ENCODE assay signal across 9 mouse cellular contexts in the genomic region with DNA sequence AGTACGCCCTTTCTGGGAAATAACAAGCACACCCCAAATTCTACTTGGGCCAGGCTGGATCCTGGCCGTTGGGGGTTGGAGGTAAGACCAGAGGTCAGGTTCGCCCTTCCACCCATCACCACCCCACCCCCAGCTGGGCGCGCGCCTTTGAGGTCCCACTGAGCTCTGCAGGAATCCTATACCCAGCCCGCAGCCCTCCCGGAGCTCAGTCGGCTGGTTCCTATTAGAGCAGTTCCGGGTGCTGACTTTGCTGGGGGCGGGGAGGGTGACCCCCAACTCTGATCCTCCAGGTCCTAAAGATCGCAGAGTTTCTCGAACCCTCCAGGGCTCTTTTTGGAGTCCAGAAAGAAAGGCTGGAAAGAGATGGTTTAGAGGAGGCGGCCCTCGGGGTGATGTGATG. TPM values are rescaled to one million over a fixed set of nuclear protein-coding genes. Genes with fewer than 3 reads are reported as not detected.
DNase-seq lines count a peak whose midpoint lies in the region; ATAC-seq and TF ChIP-seq lines count a peak whose summit lies in the region.
"Had no signal": no experiment of that assay in that cellular context is flagged by ENCODE, and none has a peak within 500 bp of the region (broad histone marks: within the 10 kb centered on the region; RNA-seq: fewer than 3 reads in every experiment).

No protein-coding gene starts in this region.

- intact Hi-C loops in heart, adult 2 months (cut with DNase I), result no loop called here

- no peak for DNase-seq in heart, adult 2 months
- peak; percentile 65 for DNase-seq in embryo, embryonic 10.5 days (ENCODE audit: low spot score)
- DNase-seq in hindbrain, postnatal 0 days (ENCODE audit: low spot score), result no peak
- no peak for DNase-seq in right cerebral cortex, adult 2 months (ENCODE audit: low spot score in 2 of 2)
- no peak for DNase-seq in MN1 (ENCODE audit: low spot score)
- DNase-seq: B cell, adult 2 months had no signal

- peak overlapping the region; percentile 91 for H3K4me2 ChIP-seq in heart, embryonic 12.5 days
- peak overlapping the region; percentile 52 for H3K4me2 ChIP-seq in hindbrain, postnatal 0 days (ENCODE audit: low read depth, low read length)
- H3K4me2 ChIP-seq in midbrain, embryonic 13.5 days (replicated peaks), result peak overlapping the region; percentile 56

- no peaks in the 10 kb centered on the region for H3K9me3 ChIP-seq in heart, embryonic 12.5 days (replicated peaks)
- H3K9me3 ChIP-seq in hindbrain, postnatal 0 days (ENCODE audit: low read length), result no peaks in the 10 kb centered on the region
- H3K9me3 ChIP-seq in midbrain, embryonic 13.5 days, result no peaks in the 10 kb centered on the region

- peaks cover 48% of the 10 kb centered on the region for H3K4me1 ChIP-seq in heart, embryonic 12.5 days (replicated peaks)
- H3K4me1 ChIP-seq in heart, adult 2 months (ENCODE audit: control insufficient read depth, insufficient read depth, low read length), result no peaks in the 10 kb centered on the region
- H3K4me1 ChIP-seq in hindbrain, postnatal 0 days (ENCODE audit: insufficient read depth, low read length), result peaks cover 12% of the 10 kb centered on the region; the same call in 1 of the 2 replicates
- peaks cover 28% of the 10 kb centered on the region for H3K4me1 ChIP-seq in midbrain, embryonic 13.5 days (replicated peaks)

- no peaks in the 10 kb centered on the region for H3K79me2 ChIP-seq in heart, adult 2 months (replicated peaks; ENCODE audit: control insufficient read depth, insufficient read depth, low read length)

- WGBS in heart, embryonic 12.5 days, result 3% methylated on average over 15 of the region's 15 CpGs
- WGBS in heart, adult 2 months, result 16% methylated on average over 15 of the region's 15 CpGs
- WGBS in hindbrain, postnatal 0 days, result 7% methylated on average over 15 of the region's 15 CpGs
- whole genome bisulfite sequencing in midbrain, embryonic 13.5 days, result 3% methylated on average over 15 of the region's 15 CpGs

- no peaks in the 10 kb centered on the region for H3K36me3 ChIP-seq in heart, embryonic 12.5 days
- no peaks in the 10 kb centered on the region for H3K36me3 ChIP-seq in heart, adult 2 months (ENCODE audit: control insufficient read depth, insufficient read depth, low read length)
- H3K36me3 ChIP-seq in hindbrain, postnatal 0 days (ENCODE audit: insufficient read depth, low read length), result no peaks in the 10 kb centered on the region
- H3K36me3 ChIP-seq in midbrain, embryonic 13.5 days, result no peaks in the 10 kb centered on the region

- no peak for ATAC-seq in heart, embryonic 12.5 days (ENCODE audit: insufficient number of reproducible peaks, low FRiP score)
- ATAC-seq in hindbrain, postnatal 0 days, result no peak
- no peak for ATAC-seq in midbrain, embryonic 13.5 days
- no peak for ATAC-seq in cerebellum, adult (ENCODE audit: insufficient number of reproducible peaks, low FRiP score, low TSS enrichment)

- TF ChIP-seq EP300 in heart, adult 2 months (IDR thresholded peaks at IDR 0.05; ENCODE audit: insufficient read depth, low read depth, low read length), result no peak

- no peak overlapping the region for H3K27ac ChIP-seq in heart, embryonic 12.5 days (ENCODE audit: poor library complexity, severe bottlenecking)
- H3K27ac ChIP-seq in heart, adult 2 months, result no peak overlapping the region
- H3K27ac ChIP-seq in hindbrain, postnatal 0 days, result peak overlapping the region; percentile 15; the same call in 1 of the 2 replicates
- no peak overlapping the region for H3K27ac ChIP-seq in midbrain, embryonic 13.5 days

- no peak for TF ChIP-seq CTCF in heart, adult 2 months (IDR thresholded peaks at IDR 0.05)
- TF ChIP-seq CTCF in hindbrain, postnatal 0 days (IDR thresholded peaks at IDR 0.05; ENCODE audit: low read depth), result no peak

- no peak for TF ChIP-seq POLR2A in heart, adult 2 months (IDR thresholded peaks at IDR 0.05; ENCODE audit: insufficient read depth, low read depth, low read length)

- peak overlapping the region; percentile 55 for H3K4me3 ChIP-seq in heart, embryonic 12.5 days
- no peak overlapping the region; the same call in 1 of the 2 replicates for H3K4me3 ChIP-seq in heart, adult 2 months
- H3K4me3 ChIP-seq in hindbrain, postnatal 0 days (ENCODE audit: low read length), result peak overlapping the region; percentile 42
- H3K4me3 ChIP-seq in midbrain, embryonic 13.5 days (replicated peaks), result peak overlapping the region; percentile 33

- H3K9ac ChIP-seq in heart, embryonic 12.5 days, result peak overlapping the region; percentile 74
- H3K9ac ChIP-seq in heart, adult 2 months (ENCODE audit: low read depth, low read length), result no peak overlapping the region
- H3K9ac ChIP-seq in hindbrain, postnatal 0 days (replicated peaks; ENCODE audit: low read length), result peak overlapping the region; percentile 43; the same call in 1 of the 2 replicates
- no peak overlapping the region for H3K9ac ChIP-seq in midbrain, embryonic 13.5 days (replicated peaks)

- peaks cover 17% of the 10 kb centered on the region for H3K27me3 ChIP-seq in heart, embryonic 12.5 days (replicated peaks)
- peaks cover 12% of the 10 kb centered on the region for H3K27me3 ChIP-seq in heart, adult 2 months (ENCODE audit: control insufficient read depth, insufficient read depth, low read length)
- H3K27me3 ChIP-seq in hindbrain, postnatal 0 days (ENCODE audit: insufficient read depth, low read length), result peaks cover 20% of the 10 kb centered on the region; the same call in 1 of the 2 replicates
- peaks cover 43% of the 10 kb centered on the region for H3K27me3 ChIP-seq in midbrain, embryonic 13.5 days

RNA-seq across cellular contexts. Expression of a gene that starts 0.5 kb away (rescaled TPM):
- 7.9 and 9.3 TPM in 2 replicates for polyA plus RNA-seq in heart, embryonic 12.5 days (2016; fragmentation: Nextera tagmentation; extraction: Ambion mirVana)
- 1 to 10 TPM in 1 of 2 experiments, under 1 TPM in 1; 0.43 to 1.0 TPM for total RNA-seq in heart, adult 2 months (2021)
- 0.73 and 1.4 TPM in 2 replicates for polyA plus RNA-seq in heart, adult 2 months (2012; rRNA removed)
- total RNA-seq in hindbrain, postnatal 0 days (2014; rRNA removed), result 15.4 and 16.0 TPM in 2 replicates
- 7.8 and 8.0 TPM in 2 replicates for polyA plus RNA-seq in hindbrain, postnatal 0 days (2015; fragmentation: Nextera tagmentation; extraction: Ambion mirVana)
- 3.8 and 4.9 TPM in 2 replicates for polyA plus RNA-seq in midbrain, embryonic 13.5 days (2015; fragmentation: Nextera tagmentation; extraction: Ambion mirVana)

RNA-seq across cellular contexts. Expression of a gene that starts 26.8 kb away (rescaled TPM):
- polyA plus RNA-seq in heart, embryonic 12.5 days (2016; fragmentation: Nextera tagmentation; extraction: Ambion mirVana), result 0.51 and 2.7 TPM in 2 replicates
- not detected for total RNA-seq in heart, adult 2 months (2021)
- polyA plus RNA-seq in heart, adult 2 months (2012; rRNA removed), result not detected in 2 replicates
- total RNA-seq in hindbrain, postnatal 0 days (2014; rRNA removed), result not detected in 2 replicates
- 4.7 and 5.4 TPM in 2 replicates for polyA plus RNA-seq in hindbrain, postnatal 0 days (2015; fragmentation: Nextera tagmentation; extraction: Ambion mirVana)
- 0.53 TPM in 1 of 2 replicates, not detected in the other for polyA plus RNA-seq in midbrain, embryonic 13.5 days (2015; fragmentation: Nextera tagmentation; extraction: Ambion mirVana)

RNA-seq across cellular contexts. Expression of a gene that starts 45.7 kb away (rescaled TPM):
- 29.5 and 31.9 TPM in 2 replicates for polyA plus RNA-seq in heart, embryonic 12.5 days (2016; fragmentation: Nextera tagmentation; extraction: Ambion mirVana)
- total RNA-seq in heart, adult 2 months (2021), result 10 to 100 TPM; 32.2 to 39.9 TPM
- 26.3 and 32.8 TPM in 2 replicates for polyA plus RNA-seq in heart, adult 2 months (2012; rRNA removed)
- 33.8 and 37.1 TPM in 2 replicates for total RNA-seq in hindbrain, postnatal 0 days (2014; rRNA removed)
- 40.5 and 42.5 TPM in 2 replicates for polyA plus RNA-seq in hindbrain, postnatal 0 days (2015; fragmentation: Nextera tagmentation; extraction: Ambion mirVana)
- polyA plus RNA-seq in midbrain, embryonic 13.5 days (2015; fragmentation: Nextera tagmentation; extraction: Ambion mirVana), result 41.2 and 42.8 TPM in 2 replicates

Comparison
In these comparisons a context has a peak if more than half of its experiments do, and no peak if none do; other contexts are left out.
1. H3K9ac ChIP-seq: peak in heart, embryonic 12.5 days (single experiment) and hindbrain, postnatal 0 days (single experiment); none in heart, adult 2 months (single experiment) and midbrain, embryonic 13.5 days (single experiment).
2. Peak in every context shown above with its lines, with median percentiles within 50 percentile points of each other: H3K4me2 ChIP-seq.